Mouse (Mus musculus): ENCODE measurements around the gene Amer2. TPM values are rescaled to one million over a fixed set of nuclear protein-coding genes. Genes with fewer than 3 reads are reported as not detected.

The Amer2 gene
- polyA plus RNA-seq, 1 experiment from 2014 or later: 1.8 TPM

DNA sequence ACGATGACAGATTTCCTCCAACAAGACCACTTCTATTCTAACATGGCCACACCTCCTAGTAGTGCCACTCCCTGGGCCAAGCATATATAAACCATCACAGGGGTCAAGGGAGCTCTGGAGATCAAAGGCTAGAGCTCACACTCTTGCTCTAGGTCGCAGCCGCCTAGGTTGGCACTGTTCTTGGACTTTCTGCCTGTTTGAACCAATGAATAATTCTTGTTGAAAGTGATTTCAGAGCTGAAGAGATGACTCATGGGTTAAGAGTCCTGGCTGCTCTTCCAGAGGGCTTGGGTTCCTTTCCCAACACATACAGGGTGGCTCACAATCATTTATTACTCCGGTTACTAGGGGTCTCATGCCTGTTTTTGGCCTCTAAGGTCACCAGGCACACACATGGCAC lies 24.3 kb downstream of the Amer2 start:
- Histone ChIP-seq H3K27me3 (no peaks in the 10 kb centered on the region), H3K36me3 (no peaks in the 10 kb centered on the region), H3K4me3 (no peak overlapping the region), H3K9me3 (no peaks in the 10 kb centered on the region), H3K27ac (no peak overlapping the region), H3K4me1 (0 out of 2 replicates have a peak, but pooled peaks cover 6% of the 10 kb centered on the region), H3K9ac (no peak overlapping the region), H3K4me2 (replicated peaks) (no peak overlapping the region)
- no peak for ATAC-seq (ENCODE audit: low FRiP score, low read depth)
- WGBS: 86% methylated on average over 4 of the region's 4 CpGs

DNA sequence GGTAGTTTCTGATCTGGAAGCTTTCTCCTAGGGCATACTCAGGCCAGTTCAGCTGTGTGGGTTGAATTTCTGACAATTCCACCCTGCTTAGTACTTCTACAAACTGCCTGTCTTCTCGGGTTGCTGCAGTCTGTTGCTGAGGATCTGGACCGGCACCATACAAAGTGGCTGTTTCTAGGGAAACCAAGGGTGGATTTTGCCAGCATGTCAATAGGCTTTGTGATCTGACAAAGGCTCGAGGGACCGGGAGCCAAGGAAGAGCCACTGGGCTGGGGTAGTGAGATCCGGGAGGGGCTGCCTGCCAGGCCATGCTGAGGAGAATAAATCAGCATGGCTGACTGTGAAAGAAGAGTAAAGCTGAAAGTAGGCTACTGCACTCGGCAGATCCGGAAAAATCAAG lies 25.8 kb downstream of the Amer2 start:
- Histone ChIP-seq H3K27me3 (no peaks in the 10 kb centered on the region), H3K4me2 (replicated peaks) (no peak overlapping the region), H3K4me1 (0 out of 2 replicates have a peak, but pooled peaks cover 6% of the 10 kb centered on the region), H3K9ac (no peak overlapping the region), H3K27ac (no peak overlapping the region), H3K4me3 (no peak overlapping the region), H3K36me3 (no peaks in the 10 kb centered on the region), H3K9me3 (no peaks in the 10 kb centered on the region)
- ATAC-seq (ENCODE audit: low FRiP score, low read depth): no peak
- WGBS: 48% methylated on average over 7 of the region's 7 CpGs

DNA sequence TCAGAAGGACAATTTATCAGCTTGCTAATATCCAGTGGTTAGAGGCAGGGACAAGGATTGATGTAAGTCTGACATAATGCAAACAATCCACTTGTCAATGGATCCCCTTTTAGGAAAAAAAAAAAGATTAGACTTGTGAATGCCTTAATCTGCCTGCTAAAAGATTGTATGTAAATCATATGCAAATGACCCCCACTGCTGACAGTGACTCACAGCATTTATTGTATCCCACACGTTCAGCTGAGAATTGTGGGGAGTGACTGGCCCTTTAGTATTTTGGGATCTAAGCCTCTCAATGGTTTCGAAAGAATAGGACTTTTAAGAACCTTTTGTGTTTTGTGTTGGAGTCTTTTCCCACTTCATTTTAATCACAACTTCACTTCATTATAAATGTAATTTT lies 30.2 kb downstream of the Amer2 start:
- H3K36me3 ChIP-seq: no peaks in the 10 kb centered on the region
- H3K9ac ChIP-seq: no peak overlapping the region
- 86% methylated on average over 2 of the region's 2 CpGs for WGBS
- H3K4me3 ChIP-seq: no peak overlapping the region
- H3K4me2 ChIP-seq (replicated peaks): no peak overlapping the region
- 0 out of 2 replicates have a peak, but pooled peaks cover 14% of the 10 kb centered on the region for H3K4me1 ChIP-seq
- H3K27ac ChIP-seq: no peak overlapping the region
- ATAC-seq (ENCODE audit: low FRiP score, low read depth): no peak
- H3K27me3 ChIP-seq: no peaks in the 10 kb centered on the region
- no peaks in the 10 kb centered on the region for H3K9me3 ChIP-seq

DNA sequence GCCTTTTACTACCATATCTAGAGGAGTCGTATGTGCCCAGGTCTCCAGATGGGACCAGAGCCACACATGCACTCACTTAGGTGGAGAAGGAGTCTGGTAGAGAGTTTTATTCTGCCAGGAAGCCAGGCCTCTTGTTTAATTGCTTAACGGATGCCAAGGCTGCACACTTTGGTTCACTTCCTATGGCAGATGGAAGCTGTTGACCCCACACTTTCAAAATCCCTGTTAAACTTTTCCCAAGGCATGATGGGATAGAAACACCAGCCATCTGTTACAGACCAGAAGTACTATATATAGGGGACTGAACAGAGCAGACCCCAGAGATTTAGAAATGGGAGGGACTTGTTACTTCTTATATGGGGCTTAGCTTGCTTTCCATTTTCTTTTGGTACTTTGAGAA lies 32.8 kb downstream of the Amer2 start:
- Histone ChIP-seq H3K4me2 (replicated peaks) (no peak overlapping the region), H3K4me1 (peaks cover 27% of the 10 kb centered on the region), H3K27me3 (no peaks in the 10 kb centered on the region), H3K9ac (no peak overlapping the region), H3K4me3 (no peak overlapping the region), H3K9me3 (no peaks in the 10 kb centered on the region), H3K27ac (no peak overlapping the region), H3K36me3 (no peaks in the 10 kb centered on the region)
- 30% methylated on average over 2 of the region's 2 CpGs for WGBS
- peak; percentile 44; the same call in 1 of the 2 replicates for ATAC-seq (ENCODE audit: low FRiP score, low read depth)

DNA sequence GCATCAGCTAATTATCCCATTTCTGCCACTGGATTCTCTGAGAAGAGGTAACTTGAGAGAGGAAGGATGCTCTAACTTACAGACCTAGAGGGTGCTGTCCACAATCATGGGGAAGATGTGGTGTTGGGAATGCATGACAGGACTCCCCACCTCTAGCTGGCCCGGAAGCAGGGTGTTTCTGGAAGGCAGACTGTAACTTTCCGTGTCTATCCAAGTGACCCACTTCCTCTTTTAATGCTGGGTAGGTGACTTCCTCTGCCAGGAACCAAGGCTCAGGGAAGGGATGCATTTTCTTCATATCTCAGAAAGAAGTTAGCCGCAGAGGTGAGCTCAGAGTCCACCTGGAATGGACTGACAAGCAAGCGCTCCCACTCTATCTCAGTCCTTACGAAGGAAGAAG lies 33.5 kb downstream of the Amer2 start:
- Histone ChIP-seq H3K9me3 (no peaks in the 10 kb centered on the region), H3K27ac (no peak overlapping the region), H3K9ac (no peak overlapping the region), H3K36me3 (no peaks in the 10 kb centered on the region), H3K27me3 (no peaks in the 10 kb centered on the region), H3K4me3 (no peak overlapping the region), H3K4me2 (replicated peaks) (no peak overlapping the region), H3K4me1 (peaks cover 24% of the 10 kb centered on the region)
- ATAC-seq (ENCODE audit: low FRiP score, low read depth): no peak
- WGBS: 88% methylated on average over 5 of the region's 5 CpGs

DNA sequence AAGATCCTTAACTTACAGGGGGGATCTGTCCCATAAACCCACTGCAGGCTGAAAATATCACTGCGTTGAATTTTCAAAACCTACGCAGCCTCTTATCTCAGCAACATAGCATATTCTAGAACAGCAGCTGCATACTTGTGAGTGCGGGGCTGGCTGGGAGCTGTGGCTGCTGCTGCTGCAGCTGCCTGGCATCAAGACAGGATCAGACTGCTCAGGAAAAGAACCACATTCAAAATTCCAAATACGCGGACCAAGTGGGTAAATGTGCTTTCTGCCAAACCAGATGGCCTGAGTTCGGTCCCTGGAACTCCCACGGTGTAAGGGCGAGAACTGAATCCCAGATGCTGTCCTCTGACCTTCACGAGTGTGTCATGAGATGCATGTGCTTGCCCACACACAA lies 34.3 kb downstream of the Amer2 start:
- Histone ChIP-seq H3K4me1 (peaks cover 21% of the 10 kb centered on the region), H3K4me3 (no peak overlapping the region), H3K9ac (no peak overlapping the region), H3K27me3 (no peaks in the 10 kb centered on the region), H3K9me3 (no peaks in the 10 kb centered on the region), H3K4me2 (replicated peaks) (no peak overlapping the region), H3K36me3 (no peaks in the 10 kb centered on the region), H3K27ac (no peak overlapping the region)
- ATAC-seq (ENCODE audit: low FRiP score, low read depth): no peak
- WGBS: 64% methylated on average over 9 of the region's 9 CpGs

DNA sequence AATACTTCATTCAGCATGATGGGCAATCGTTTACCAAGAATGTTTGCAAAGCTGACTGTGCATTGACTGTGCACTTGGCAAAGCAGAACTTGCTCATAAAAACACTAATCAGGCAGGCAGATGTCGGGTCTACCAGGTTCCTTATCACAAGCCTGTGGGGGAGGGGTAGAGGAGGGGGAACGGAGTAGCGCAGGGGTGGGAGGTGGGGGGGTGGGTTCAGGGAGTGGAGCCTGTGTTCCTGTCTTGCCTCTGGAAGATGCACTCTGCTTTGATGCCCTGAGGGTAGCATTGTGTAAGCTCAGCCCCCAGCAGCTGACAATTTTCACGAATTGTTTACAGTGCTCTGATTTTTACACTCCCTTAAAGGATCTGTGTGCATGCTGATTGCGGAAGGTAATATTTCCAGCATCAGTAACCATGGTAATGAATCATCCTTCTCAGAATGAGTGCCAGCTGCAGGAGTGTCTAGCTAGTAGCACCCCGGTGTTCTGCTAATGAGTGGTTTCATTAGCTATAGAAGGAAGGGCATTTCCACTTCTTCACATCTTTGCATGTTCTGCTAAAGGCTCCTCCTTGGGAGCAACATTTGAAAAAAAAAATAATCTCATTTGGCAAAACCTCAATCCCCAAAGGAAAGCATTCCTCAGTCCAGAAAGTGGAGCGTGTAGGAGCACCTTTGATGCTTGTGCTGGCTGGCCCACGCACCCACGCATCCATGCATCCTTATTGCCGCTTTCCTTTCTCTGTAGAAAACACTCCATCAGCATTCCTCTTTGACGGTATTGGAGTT lies 36.8 kb downstream of the Amer2 start:
- Histone ChIP-seq H3K9ac (no peak overlapping the region), H3K27me3 (no peaks in the 10 kb centered on the region), H3K27ac (no peak overlapping the region), H3K4me2 (replicated peaks) (peak overlapping the region; percentile 32), H3K4me1 (peaks cover 33% of the 10 kb centered on the region), H3K4me3 (no peak overlapping the region), H3K36me3 (no peaks in the 10 kb centered on the region), H3K9me3 (no peaks in the 10 kb centered on the region)
- WGBS: 18% methylated on average over 12 of the region's 12 CpGs
- no peak for ATAC-seq (ENCODE audit: low FRiP score, low read depth)

DNA sequence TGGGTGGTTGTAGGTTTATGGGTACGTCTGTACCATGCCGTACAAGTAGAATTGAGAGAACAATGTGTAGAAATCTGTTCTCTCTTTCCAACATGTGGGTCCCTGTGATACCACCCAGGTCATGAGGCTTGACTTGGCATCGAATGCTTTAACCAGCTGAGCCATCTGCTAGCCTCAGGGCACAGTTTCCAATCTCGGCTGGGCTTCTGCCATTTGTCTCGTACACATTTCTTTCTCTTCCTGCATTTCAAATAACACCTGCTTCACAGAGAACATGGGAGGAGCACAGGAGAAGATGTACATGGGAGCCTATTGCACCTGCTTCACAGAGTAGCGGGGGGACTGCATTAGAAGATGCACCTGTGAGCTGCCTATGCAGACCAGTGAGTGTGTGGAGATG lies 38.2 kb downstream of the Amer2 start:
- Histone ChIP-seq H3K36me3 (no peaks in the 10 kb centered on the region), H3K4me1 (peaks cover 34% of the 10 kb centered on the region), H3K9me3 (no peaks in the 10 kb centered on the region), H3K9ac (no peak overlapping the region), H3K27me3 (no peaks in the 10 kb centered on the region), H3K27ac (no peak overlapping the region), H3K4me2 (replicated peaks) (no peak overlapping the region), H3K4me3 (no peak overlapping the region)
- 70% methylated on average over 6 of the region's 6 CpGs for WGBS
- ATAC-seq (ENCODE audit: low FRiP score, low read depth): no peak

DNA sequence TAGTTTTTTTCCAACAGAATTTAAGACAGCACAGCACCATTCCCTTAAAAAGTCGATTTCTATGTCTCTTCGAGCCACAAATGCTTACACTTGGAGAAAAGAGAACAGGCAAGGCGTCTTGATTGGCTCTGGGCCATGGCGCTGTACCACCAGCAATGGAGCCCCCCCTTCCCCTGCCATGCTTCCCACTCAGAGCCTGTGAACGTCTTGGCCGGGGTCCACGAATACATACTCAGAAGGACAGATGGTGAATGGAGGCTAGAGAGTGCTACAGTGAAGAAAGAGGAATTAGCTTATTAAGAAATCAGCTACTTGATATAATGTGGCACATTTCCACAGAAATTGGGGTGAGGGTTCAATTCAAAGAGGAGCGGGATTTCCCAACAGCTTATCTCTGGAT lies 41.6 kb downstream of the Amer2 start:
- H3K9ac ChIP-seq: no peak overlapping the region
- no peaks in the 10 kb centered on the region for H3K27me3 ChIP-seq
- H3K36me3 ChIP-seq: no peaks in the 10 kb centered on the region
- H3K4me3 ChIP-seq: no peak overlapping the region
- no peaks in the 10 kb centered on the region for H3K9me3 ChIP-seq
- no peak for ATAC-seq (ENCODE audit: low FRiP score, low read depth)
- peaks cover 18% of the 10 kb centered on the region for H3K4me1 ChIP-seq
- H3K27ac ChIP-seq: peak overlapping the region; percentile 58; the same call in 1 of the 2 replicates
- H3K4me2 ChIP-seq (replicated peaks): 0 out of 2 replicates have a peak overlapping the region, but pooled peaks have one; percentile 1
- WGBS: 70% methylated on average over 8 of the region's 8 CpGs

DNA sequence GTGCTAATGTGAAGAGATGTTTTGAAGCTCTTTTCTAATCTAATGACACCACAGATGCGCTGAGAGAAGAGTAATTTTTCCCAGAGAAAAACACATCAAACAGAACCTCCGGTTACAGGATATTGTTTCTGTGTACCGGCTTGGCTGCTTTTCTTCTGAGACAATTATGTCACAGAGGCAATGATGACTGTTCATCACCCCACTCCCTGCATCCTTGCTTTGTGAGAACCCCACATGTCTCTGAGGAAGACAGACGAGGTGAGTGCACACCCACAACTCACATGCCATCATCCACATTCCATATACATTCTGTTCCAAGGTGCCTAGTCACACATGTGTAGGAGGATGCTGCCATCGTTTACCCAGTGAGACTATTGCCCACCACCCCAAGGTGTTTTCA lies 44.9 kb downstream of the Amer2 start:
- H3K4me2 ChIP-seq (replicated peaks): no peak overlapping the region
- 81% methylated on average over 5 of the region's 5 CpGs for WGBS
- H3K9me3 ChIP-seq: no peaks in the 10 kb centered on the region
- no peak overlapping the region for H3K4me3 ChIP-seq
- no peak for ATAC-seq (ENCODE audit: low FRiP score, low read depth)
- H3K36me3 ChIP-seq: no peaks in the 10 kb centered on the region
- H3K4me1 ChIP-seq: peaks cover 12% of the 10 kb centered on the region
- no peaks in the 10 kb centered on the region for H3K27me3 ChIP-seq
- no peak overlapping the region for H3K27ac ChIP-seq
- H3K9ac ChIP-seq: no peak overlapping the region

DNA sequence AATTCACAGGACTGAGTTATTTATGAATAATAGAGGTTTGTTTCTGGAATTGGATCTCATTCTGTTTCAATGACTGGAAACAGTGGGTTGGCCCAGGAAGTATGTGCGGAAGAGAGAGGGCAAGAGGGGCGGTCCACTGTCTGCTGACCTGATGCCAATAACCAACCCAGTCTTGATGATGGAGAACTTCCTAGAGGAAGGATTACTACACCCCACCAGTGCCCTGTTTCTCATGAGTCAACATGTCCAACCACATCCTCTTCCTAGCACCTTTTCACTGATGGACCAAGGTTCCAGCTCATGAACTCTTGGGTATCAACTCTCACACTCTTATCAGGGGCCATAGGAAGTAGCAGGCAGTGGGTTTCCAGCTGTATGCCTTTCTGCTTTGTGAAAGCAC lies 49.9 kb downstream of the Amer2 start:
- WGBS: 93% methylated on average over 2 of the region's 2 CpGs
- Histone ChIP-seq H3K27ac (no peak overlapping the region), H3K4me1 (peaks cover 5% of the 10 kb centered on the region; the same call in 1 of the 2 replicates), H3K4me2 (replicated peaks) (no peak overlapping the region), H3K4me3 (no peak overlapping the region), H3K27me3 (no peaks in the 10 kb centered on the region), H3K9me3 (0 out of 2 replicates have a peak, but pooled peaks cover 3% of the 10 kb centered on the region), H3K9ac (no peak overlapping the region), H3K36me3 (no peaks in the 10 kb centered on the region)
- ATAC-seq (ENCODE audit: low FRiP score, low read depth): no peak

DNA sequence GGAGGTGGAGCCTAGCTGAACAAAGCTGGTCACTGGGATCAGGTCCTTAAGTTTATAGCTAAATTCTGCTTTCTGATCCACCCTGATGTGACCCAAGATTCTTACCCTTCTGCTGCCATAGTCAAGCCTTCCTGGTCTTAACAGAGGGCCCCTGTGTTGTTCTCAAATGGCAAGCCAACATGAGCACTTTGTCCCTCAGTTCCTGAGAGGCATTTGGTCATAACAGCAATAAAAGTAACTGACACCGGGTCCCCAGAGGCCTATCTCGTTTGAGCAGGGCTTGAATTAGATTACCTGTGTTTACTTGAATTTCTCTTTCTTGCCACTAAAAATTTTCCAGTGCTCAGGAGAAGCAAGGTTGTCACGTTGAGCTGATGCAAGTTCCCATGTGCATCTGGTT lies 51.1 kb downstream of the Amer2 start:
- 19% methylated on average over 3 of the region's 3 CpGs for WGBS
- Histone ChIP-seq H3K27ac (no peak overlapping the region), H3K27me3 (no peaks in the 10 kb centered on the region), H3K9me3 (0 out of 2 replicates have a peak, but pooled peaks cover 3% of the 10 kb centered on the region), H3K4me1 (peaks cover 8% of the 10 kb centered on the region; the same call in 1 of the 2 replicates), H3K4me2 (replicated peaks) (no peak overlapping the region), H3K4me3 (no peak overlapping the region), H3K9ac (no peak overlapping the region), H3K36me3 (no peaks in the 10 kb centered on the region)
- no peak for ATAC-seq (ENCODE audit: low FRiP score, low read depth)

DNA sequence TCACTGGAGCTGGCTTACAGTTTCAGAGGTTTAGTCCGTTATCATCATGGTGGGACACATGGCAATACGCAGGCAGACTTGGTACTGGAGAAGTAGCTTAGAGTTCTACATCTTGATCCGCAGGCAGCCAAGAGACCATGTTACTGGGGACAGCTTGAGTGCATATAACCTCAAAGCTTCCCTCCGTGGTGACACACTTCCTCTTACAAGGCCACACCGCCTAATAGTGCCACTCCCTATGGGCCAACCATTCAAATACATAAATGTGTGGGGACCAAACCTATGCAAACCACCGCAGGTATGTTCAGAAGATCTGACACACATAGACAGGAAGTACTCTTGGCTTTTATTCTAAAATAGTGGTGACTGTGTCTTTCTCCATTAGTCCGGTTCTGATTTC lies 52.5 kb downstream of the Amer2 start:
- H3K4me3 ChIP-seq: no peak overlapping the region
- no peak overlapping the region for H3K27ac ChIP-seq
- H3K4me2 ChIP-seq (replicated peaks): no peak overlapping the region
- H3K36me3 ChIP-seq: no peaks in the 10 kb centered on the region
- no peak overlapping the region for H3K9ac ChIP-seq
- peaks cover 8% of the 10 kb centered on the region; the same call in 1 of the 2 replicates for H3K4me1 ChIP-seq
- 0 out of 2 replicates have a peak, but pooled peaks cover 3% of the 10 kb centered on the region for H3K9me3 ChIP-seq
- ATAC-seq (ENCODE audit: low FRiP score, low read depth): no peak
- WGBS: 88% methylated on average over 7 of the region's 7 CpGs
- H3K27me3 ChIP-seq: no peaks in the 10 kb centered on the region

All from limb, embryonic 13.5 days (tissue).